Mouse (Mus musculus) hindbrain, embryonic 12.5 days (tissue): Measurements from ENCODE around the gene Ncf4. TPM values are rescaled to one million over a fixed set of nuclear protein-coding genes. Genes with fewer than 3 reads are reported as not detected.
A peak's percentile ranks its signal among the peaks of the same experiment; 100 is the strongest.

Experiments
- ATAC-seq: fragments of 200-750 bp; cut with Nextera tagmentation; 2 replicates; pipeline ENCODE4 v1.8.0; 2017; ENCODE audit warnings: moderate TSS enrichment; ENCODE audit not compliant: low FRiP score
- H3K27ac ChIP-seq: fragments of 300-500 bp; sonication (generic); 2 replicates; pipeline ENCODE4 v1.5.1; 2016; ENCODE audit warnings: mild to moderate bottlenecking
- H3K27me3 ChIP-seq: fragments of 300-500 bp; sonication (generic); 2 replicates; pipeline ENCODE4 v1.6.1; 2016; ENCODE audit warnings: mild to moderate bottlenecking
- H3K36me3 ChIP-seq: fragments of 300-500 bp; sonication (generic); 2 replicates; pipeline ENCODE4 v1.6.1; 2016; ENCODE audit warnings: mild to moderate bottlenecking
- H3K4me1 ChIP-seq: fragments of 300-500 bp; sonication (generic); 2 replicates; pipeline ENCODE4 v1.6.1; 2016
- H3K4me2 ChIP-seq: fragments of 300-500 bp; sonication (generic); replicated peaks from 2 replicates; pipeline ENCODE4 v1.6.1; 2016; ENCODE audit warnings: mild to moderate bottlenecking
- H3K4me3 ChIP-seq: fragments of 300-500 bp; sonication (generic); 2 replicates; pipeline ENCODE4 v1.5.1; 2016; ENCODE audit warnings: mild to moderate bottlenecking
- H3K9ac ChIP-seq: fragments of 300-500 bp; sonication (generic); 2 replicates; pipeline ENCODE4 v1.6.1; 2016; ENCODE audit warnings: mild to moderate bottlenecking, moderate library complexity
- H3K9me3 ChIP-seq: fragments of 300-500 bp; sonication (generic); replicated peaks from 2 replicates; pipeline ENCODE4 v1.6.1; 2016; ENCODE audit warnings: mild to moderate bottlenecking
- WGBS: fragments of 180-500 bp; shearing (Covaris S2); methylation state at CpG from one replicate; pipeline ENCODE4 v1.1.7; 2016; 5-methylcytosine and 5-hydroxymethylcytosine counted together
- polyA plus RNA-seq: library from polyadenylated mRNA; unstranded; fragments of >200 nt; fragmentation: Nextera tagmentation; extraction: Ambion mirVana; gene quantifications from 2 replicates; pipeline ENCODE4 v1.2.1, GENCODE M21; 2016

The Ncf4 gene
- 3.9 and 5.4 TPM in 2 replicates for polyA plus RNA-seq

DNA sequence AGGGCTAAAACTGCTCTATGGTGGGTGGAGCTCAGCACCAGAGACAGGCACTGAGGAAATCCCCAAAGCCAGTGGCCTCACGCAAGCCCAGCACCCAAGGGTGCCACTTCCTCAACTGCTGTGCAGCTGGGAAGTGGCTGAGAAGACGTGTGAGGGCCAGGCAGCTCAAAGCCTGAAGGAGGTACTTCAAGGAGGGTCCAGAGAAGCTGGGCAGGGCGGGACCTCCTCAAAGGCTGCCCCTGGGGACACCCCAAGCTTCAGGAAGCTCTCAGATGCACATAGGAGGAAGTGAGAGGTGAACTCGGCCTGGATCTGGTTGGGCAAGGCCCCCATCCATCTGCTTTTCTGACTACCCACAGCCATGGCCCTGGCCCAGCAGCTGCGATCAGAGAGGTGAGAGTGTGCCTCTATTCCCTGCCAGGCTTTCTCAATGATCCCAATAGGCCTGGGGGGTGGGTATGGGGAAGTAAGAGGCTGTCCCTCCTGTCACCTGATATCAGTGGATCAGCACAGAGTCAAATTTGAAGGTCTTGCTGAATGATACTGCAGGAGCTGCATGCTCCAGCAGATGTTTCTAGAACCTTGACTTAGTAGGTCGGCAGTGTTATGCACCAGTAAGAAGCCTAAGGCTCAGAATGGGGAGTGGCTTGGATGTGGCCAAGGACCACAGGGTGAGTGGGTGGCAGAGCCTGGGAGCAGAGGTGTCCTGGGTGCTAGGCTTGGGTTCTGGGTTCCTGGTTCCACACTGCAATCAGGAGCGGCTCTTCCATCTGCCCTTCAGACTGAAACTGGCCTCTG, at the start of gene Ncf4:
Gene Ncf4 (plus strand): TSS at position 107 of the 798 bp plus-strand sequence.
- Histone ChIP-seq H3K9me3 (no peaks in the 10 kb centered on the region), H3K27me3 (no peaks in the 10 kb centered on the region; the same call in none of the 2 replicates), H3K36me3 (no peaks in the 10 kb centered on the region), H3K27ac (no peak within 1 kb of the TSS), H3K4me1 (no peaks in the 10 kb centered on the region), H3K9ac (no peak within 1 kb of the TSS), H3K4me2 (no peak within 1 kb of the TSS), H3K4me3 (no peak within 1 kb of the TSS)
- WGBS, result 79% methylated on average over 7 of the region's 7 CpGs
- ATAC-seq, result no peak

- H3K27ac ChIP-seq, result no peak overlapping the region
- H3K9ac ChIP-seq, result no peak overlapping the region
- no peak overlapping the region for H3K4me2 ChIP-seq
- peaks cover 4% of the 10 kb centered on the region; the same call in 1 of the 2 replicates for H3K27me3 ChIP-seq
- WGBS, result 81% methylated on average over 28 of the region's 28 CpGs
- no peaks in the 10 kb centered on the region for H3K4me1 ChIP-seq
- ATAC-seq, result no peak
- H3K4me3 ChIP-seq, result no peak overlapping the region
- H3K36me3 ChIP-seq, result no peaks in the 10 kb centered on the region
- no peaks in the 10 kb centered on the region for H3K9me3 ChIP-seq
These were observed 49.3 kb upstream of the Ncf4 start for GRCm38 (mm10) chr15:78195096-78195880.

DNA sequence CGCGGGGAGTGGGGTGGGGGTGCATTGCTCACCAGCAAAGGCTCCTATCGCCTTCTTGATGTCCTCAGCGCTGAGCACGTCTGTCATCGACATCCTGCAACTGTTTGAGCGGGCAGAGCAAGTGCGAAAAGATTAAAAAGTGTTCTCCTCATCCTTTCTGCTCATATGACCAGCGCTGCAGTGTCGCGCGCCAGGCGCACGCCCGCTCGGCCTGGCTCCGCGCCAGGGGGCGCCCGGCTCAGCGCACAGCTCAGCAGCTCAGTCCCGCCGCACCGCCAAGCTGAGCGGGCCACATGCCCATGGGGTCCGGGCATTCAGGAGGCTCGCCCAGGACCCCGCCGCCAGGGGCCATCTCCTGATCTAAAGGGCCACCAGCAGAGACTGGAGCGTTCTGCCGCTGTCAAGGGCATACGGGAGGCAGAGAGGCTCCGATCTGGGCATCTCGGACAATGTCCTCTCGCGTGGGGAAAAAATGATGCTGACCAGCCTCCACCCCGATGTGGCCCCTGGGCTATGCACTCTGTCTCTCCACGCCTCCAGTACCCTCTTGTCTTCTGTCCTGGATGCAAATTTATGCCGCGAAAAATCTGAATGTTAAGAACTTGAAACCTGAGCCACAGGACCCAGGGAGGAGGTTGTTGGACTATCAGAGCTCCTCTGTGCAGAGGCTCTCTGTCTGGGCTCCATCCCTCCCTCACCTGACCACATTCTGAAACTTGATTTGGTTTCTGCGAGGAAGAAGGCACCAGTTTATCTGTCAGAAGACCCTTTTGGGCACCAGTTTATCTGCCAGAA, 40.4 kb upstream of the Ncf4 start:
- Histone ChIP-seq H3K9me3 (no peaks in the 10 kb centered on the region), H3K9ac (peak overlapping the region; percentile 43), H3K4me1 (peaks cover 14% of the 10 kb centered on the region), H3K27me3 (peaks cover 60% of the 10 kb centered on the region), H3K4me3 (peak overlapping the region; percentile 31), H3K36me3 (no peaks in the 10 kb centered on the region), H3K4me2 (peak overlapping the region; percentile 65), H3K27ac (no peak overlapping the region)
- 0 out of 2 replicates have a peak, but pooled peaks have one; percentile 61 for ATAC-seq
- WGBS, result 2% methylated on average over 41 of the region's 41 CpGs

DNA sequence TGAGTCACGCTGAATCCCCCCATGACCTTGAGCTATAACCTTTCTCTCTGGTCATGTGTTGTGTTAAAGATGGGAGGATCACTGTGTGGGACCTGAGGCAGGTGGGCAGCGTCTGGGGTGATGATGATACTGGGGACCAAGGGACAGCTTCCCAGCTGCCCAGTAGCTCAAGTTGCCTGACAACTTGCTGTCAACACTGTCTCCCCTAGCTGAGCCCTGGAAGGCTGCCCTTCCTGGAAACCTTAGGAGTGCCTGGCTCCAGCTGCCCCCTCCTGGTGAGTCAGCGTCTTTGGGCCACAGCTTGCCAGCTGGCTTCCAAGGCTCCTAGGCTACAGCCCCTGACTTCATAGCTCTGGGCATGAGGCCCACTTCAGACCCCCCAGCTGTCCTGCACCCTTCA, 39.4 kb upstream of the Ncf4 start:
- peaks cover 55% of the 10 kb centered on the region for H3K27me3 ChIP-seq
- 43% methylated on average over 3 of the region's 3 CpGs for WGBS
- no peak overlapping the region for H3K9ac ChIP-seq
- no peak for ATAC-seq
- no peak overlapping the region for H3K4me2 ChIP-seq
- H3K4me3 ChIP-seq, result no peak overlapping the region
- H3K4me1 ChIP-seq, result peaks cover 14% of the 10 kb centered on the region
- H3K36me3 ChIP-seq, result no peaks in the 10 kb centered on the region
- no peak overlapping the region for H3K27ac ChIP-seq
- H3K9me3 ChIP-seq, result peaks cover 8% of the 10 kb centered on the region; the same call in 1 of the 2 replicates

GRCm38 (mm10) chr15:78206312-78206711, 38.3 kb upstream of the Ncf4 start, which contains the start of gene Pvalb:
Gene Pvalb (minus strand): TSS chr15:78206400.
- Histone ChIP-seq H3K4me2 (no peak within 1 kb of the TSS), H3K27me3 (peaks cover 52% of the 10 kb centered on the region), H3K9ac (no peak within 1 kb of the TSS), H3K36me3 (no peaks in the 10 kb centered on the region), H3K9me3 (peaks cover 9% of the 10 kb centered on the region; the same call in 1 of the 2 replicates), H3K4me1 (peaks cover 14% of the 10 kb centered on the region), H3K27ac (no peak within 1 kb of the TSS), H3K4me3 (no peak within 1 kb of the TSS)
- WGBS, result 88% methylated on average over 7 of the region's 7 CpGs
- no peak for ATAC-seq

- H3K4me1 ChIP-seq, result peaks cover 3% of the 10 kb centered on the region; the same call in 1 of the 2 replicates
- H3K9me3 ChIP-seq, result peaks cover 9% of the 10 kb centered on the region; the same call in 1 of the 2 replicates
- H3K27me3 ChIP-seq, result peaks cover 13% of the 10 kb centered on the region
- no peak for ATAC-seq
- 82% methylated on average over 4 of the region's 4 CpGs for WGBS
- no peak overlapping the region for H3K4me3 ChIP-seq
- no peak overlapping the region for H3K27ac ChIP-seq
- no peak overlapping the region for H3K9ac ChIP-seq
- H3K36me3 ChIP-seq, result no peaks in the 10 kb centered on the region
- H3K4me2 ChIP-seq, result no peak overlapping the region
These were observed 34.4 kb upstream of the Ncf4 start for GRCm38 (mm10) chr15:78210203-78210602.

DNA sequence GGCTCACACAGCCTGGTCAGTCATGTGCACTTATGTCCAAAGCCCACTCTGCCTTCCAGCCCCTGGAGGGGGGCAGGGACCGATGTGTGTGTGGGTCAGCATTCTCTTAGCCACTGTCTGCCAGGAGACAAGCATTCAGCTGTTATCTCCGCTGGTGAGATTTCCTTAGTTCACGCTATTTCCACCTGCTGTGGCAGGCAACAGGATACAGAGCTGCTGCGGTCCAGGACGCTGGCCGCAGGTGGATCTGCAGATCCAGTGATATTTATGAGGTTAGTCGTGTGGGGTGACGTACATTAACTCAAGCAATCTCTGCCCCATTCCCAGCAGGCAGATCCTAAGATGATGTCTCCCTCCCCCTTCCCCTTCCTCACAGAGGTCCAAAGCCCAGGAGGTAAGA, 33.2 kb upstream of the Ncf4 start:
- H3K9me3 ChIP-seq, result peaks cover 9% of the 10 kb centered on the region; the same call in 1 of the 2 replicates
- no peak for ATAC-seq
- WGBS, result 82% methylated on average over 8 of the region's 8 CpGs

DNA sequence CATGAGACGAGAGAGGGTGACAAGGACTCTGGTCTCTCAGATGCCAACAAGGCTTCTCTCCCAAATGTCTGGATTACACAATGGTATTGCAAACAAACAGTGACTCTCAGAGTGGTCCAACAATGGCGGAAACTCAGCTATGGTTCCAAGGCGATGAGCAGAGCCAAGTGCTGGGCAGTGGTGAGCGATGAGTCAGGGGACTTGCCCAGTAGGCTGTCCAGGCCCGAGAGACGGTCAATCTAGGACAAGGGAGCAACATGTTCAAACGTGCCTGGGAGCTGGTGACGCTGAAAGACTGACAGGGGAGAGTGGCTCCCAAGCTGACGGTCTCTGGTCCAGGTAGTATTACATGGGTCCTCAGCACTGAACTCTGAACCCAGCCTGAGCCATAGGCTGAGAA, 29.3 kb upstream of the Ncf4 start:
- H3K36me3 ChIP-seq, result no peaks in the 10 kb centered on the region
- no peaks in the 10 kb centered on the region for H3K27me3 ChIP-seq
- H3K4me2 ChIP-seq, result no peak overlapping the region
- no peak overlapping the region for H3K27ac ChIP-seq
- H3K4me3 ChIP-seq, result no peak overlapping the region
- H3K9me3 ChIP-seq, result 0 out of 2 replicates have a peak, but pooled peaks cover under 1% of the 10 kb centered on the region
- no peaks in the 10 kb centered on the region for H3K4me1 ChIP-seq
- H3K9ac ChIP-seq, result no peak overlapping the region
- no peak for ATAC-seq
- WGBS, result 80% methylated on average over 9 of the region's 9 CpGs

More for the DNA sequence above, 33.2 kb upstream of the Ncf4 start:
- H3K36me3 ChIP-seq, result no peaks in the 10 kb centered on the region
- H3K27me3 ChIP-seq, result peaks cover 3% of the 10 kb centered on the region; the same call in 1 of the 2 replicates
- no peak overlapping the region for H3K4me3 ChIP-seq
- no peak overlapping the region for H3K27ac ChIP-seq
- no peaks in the 10 kb centered on the region for H3K4me1 ChIP-seq
- no peak overlapping the region for H3K9ac ChIP-seq
- H3K4me2 ChIP-seq, result no peak overlapping the region

GRCm38 (mm10) chr15:78227816-78228215, 16.8 kb upstream of the Ncf4 start:
- WGBS, result 87% methylated on average over 12 of the region's 12 CpGs
- H3K4me1 ChIP-seq, result peaks cover 13% of the 10 kb centered on the region; the same call in 1 of the 2 replicates
- H3K4me2 ChIP-seq, result no peak overlapping the region
- H3K9ac ChIP-seq, result no peak overlapping the region
- no peaks in the 10 kb centered on the region for H3K9me3 ChIP-seq
- no peak for ATAC-seq
- no peaks in the 10 kb centered on the region for H3K27me3 ChIP-seq
- no peak overlapping the region for H3K4me3 ChIP-seq
- H3K36me3 ChIP-seq, result no peaks in the 10 kb centered on the region
- H3K27ac ChIP-seq, result no peak overlapping the region

- H3K4me3 ChIP-seq, result no peak overlapping the region
- H3K4me2 ChIP-seq, result peak overlapping the region; percentile 35
- H3K9me3 ChIP-seq, result no peaks in the 10 kb centered on the region
- no peak overlapping the region for H3K9ac ChIP-seq
- WGBS, result 17% methylated on average over 13 of the region's 13 CpGs
- no peaks in the 10 kb centered on the region for H3K36me3 ChIP-seq
- ATAC-seq, result peak; percentile 86
- 0 out of 2 replicates have a peak overlapping the region, but pooled peaks have one; percentile 48 for H3K27ac ChIP-seq
- H3K4me1 ChIP-seq, result peaks cover 8% of the 10 kb centered on the region; the same call in 1 of the 2 replicates
- H3K27me3 ChIP-seq, result peaks cover 2% of the 10 kb centered on the region; the same call in 1 of the 2 replicates
These were observed 13.0 kb upstream of the Ncf4 start for GRCm38 (mm10) chr15:78231346-78232331.
